Mouse (Mus musculus) kidney, adult 8-10 months (tissue): Measurements from ENCODE around the gene Wbp1.
A peak's percentile ranks its signal among the peaks of the same experiment; 100 is the strongest.

ENCODE experiments used
- DNase-seq, 2 experiments: peaks; one replicate each; pipeline ENCODE4 v3.0.0; 2022

The Wbp1 gene

DNA sequence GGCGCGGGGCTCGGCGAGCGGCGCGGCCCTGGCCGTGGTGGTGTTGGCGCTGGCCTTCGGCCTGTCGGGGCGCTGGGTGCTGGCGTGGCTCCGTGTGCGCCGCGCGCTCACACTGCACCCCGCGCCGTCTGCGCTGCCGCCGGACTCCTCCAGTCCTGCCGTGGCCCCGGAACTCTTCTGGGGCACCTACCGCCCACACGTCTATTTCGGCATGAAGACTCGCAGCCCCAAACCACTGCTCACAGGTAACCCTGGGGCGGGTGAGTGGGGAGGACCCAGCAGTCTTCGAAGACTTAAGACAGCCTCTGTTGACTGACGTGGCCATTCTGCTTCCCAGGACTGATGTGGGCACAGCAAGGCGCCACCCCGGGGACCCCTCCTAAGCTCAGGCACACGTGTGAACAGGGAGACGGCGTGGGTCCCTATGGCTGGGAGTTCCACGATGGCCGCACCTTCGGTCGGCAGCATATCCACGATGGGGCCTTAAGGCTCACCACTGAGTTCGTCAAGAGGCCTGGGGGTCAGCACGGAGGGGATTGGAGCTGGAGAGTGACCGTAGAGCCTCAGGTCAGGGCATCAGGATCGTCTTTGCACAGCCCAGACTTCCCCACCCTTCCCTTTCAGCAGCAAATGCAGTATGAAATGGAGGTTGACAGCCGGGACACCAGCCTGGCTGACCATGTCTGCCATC lies 5.5 kb downstream of the Wbp1 start:
- DNase-seq: no peak

DNA sequence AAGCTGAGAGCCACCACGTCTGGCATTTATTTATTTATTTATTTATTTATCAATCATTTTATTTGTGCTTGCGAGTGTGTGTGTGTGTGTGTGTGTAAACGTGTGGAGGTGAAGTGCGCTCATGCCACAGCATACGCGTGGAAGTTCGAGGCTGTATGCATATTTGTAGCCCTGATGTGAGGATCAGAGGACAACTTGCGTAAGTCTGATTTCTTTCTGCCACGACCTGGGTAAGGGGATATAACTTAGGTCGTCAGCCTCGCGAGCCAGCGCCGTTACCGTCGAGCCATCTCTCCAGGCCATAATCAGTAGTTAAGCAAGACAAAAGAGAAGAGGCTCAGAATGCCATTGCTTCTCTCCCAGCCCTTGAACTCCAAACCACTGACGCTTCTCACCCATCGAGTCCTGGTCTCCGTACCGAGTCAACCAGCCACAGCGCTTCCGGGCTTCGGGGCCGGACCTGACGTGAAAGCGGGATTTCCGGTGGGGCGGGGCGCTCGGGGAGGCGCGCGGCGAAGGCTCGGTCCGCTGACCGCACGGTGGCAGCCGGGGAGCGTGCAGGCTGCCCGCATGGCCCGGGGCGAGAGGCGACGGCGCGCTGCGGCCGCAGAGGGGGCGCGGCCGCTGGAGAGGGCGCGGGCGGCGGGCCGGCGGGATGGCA lies 6.2 kb downstream of the Wbp1 start, which contains the start of gene Mogs:
Gene Mogs, plus strand, starts transcription at position 486 of the 661 bp plus-strand sequence.
- peak; percentile 90 to 94 for DNase-seq

DNA sequence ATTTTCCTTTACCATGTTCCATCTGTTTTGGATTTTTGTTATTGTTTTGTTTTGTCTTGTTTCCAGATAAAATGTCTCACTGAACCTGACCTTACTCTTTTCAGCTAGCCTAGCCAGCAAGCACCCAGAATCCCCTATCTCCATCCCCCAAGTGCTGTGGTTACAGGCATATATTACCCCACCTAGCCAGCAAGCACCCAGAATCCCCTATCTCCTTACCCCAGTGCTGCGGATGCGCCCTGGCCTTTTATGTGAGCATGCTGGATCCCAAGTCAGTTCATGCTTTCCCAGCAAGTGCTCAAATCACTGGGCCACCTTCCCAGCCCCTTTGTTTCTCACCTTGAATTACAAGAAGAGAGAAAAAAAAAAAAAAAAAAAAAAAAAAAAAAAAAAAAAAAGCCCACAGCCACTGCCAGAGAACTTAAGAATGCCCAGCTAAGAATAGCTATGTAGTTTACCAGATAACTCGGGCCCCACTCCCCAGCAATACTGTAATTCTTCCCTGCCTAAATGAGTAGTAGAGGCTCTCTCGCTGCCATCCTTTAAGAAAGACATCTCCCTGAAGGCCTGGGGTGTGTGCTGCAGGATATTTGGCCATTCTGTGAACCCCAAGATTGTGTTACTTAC lies 9.7 kb downstream of the Wbp1 start:
- no peak for DNase-seq

DNA sequence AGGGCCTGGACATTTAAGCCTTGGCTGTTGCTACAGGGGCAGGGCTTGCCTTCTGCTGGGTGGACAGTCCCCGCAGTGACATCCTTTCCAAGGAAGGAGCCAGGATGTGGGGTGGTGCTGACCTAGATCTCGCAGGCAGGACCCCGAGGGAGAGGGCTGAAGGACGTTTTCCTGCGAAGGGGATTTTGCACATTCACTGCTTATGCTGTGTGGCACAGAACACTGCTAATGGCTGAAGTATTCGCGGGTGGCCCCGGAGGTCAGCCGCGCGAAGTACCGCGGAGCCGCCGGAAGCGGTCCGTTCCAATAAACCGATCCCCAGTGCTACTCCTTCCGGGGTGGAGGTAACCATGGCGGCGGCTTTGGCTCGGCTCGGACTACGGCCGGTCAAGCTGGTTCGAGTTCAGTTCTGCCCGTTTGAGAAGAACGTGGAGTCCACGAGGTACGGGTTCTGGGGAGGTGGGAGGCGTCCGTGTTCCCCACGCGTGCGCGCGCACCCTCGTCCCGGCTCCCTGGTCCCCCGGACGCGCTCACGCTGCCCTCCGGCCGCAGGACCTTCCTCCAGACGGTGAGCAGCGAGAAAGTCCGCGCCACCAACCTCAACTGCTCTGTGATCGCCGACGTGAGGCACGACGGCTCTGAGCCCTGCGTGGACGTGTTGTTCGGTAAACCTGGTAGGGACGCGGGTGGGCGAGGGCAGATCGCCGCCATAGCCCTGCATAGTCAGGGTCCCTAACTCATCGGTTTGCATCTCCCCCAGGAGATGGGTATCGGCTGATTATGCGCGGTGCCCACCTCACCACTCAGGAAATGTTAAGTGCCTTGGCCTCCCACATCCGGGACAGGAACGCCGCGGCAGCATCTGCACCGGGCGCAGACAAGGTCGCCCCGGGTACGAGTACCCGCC lies 12.3 kb downstream of the Wbp1 start, which contains the start of gene Mrpl53:
Gene Mrpl53, plus strand, starts transcription at position 279 of the 907 bp plus-strand sequence.
- peak; percentile 79 to 84 for DNase-seq

DNA sequence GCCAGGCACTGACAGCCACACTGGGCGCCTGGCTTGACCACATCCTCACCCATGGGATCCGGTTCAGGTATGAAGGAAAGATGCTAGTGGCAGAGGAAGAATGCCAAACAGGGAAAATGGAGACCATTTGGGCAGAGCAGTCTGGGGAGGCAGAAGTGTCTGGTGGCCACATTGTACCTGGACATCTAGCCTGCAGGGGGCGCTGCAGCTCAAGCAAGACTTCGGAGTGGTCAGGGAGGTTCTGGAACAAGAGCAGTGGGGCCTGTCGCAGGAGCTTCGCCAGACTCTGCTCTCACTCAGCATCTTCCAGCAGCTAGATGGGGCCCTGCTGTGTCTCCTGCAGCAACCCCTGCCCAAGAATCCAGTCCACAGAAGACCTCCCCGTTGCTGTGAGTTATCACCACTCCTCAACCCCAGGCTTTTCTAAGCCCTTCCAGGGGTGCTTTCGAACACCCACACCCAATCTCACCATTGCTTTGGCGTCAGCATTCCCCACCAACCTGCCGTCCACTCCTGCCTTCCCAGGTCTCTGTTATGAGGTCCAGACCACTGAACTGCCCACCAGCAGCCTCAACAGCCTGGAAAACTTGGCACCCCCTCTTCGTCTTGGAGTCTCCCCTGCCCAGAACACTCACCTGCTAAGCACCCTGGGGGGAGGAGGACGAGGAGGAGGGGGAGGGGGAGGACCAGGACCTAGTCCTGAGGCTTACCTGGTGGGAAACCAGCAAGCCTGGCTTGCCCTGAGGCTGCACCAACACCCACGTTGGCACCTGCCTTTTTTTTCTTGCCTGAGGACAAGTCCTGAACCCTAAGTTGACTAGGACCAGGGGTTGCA lies 13.6 kb downstream of the Wbp1 start:
- DNase-seq: peak; percentile 74 to 82

DNA sequence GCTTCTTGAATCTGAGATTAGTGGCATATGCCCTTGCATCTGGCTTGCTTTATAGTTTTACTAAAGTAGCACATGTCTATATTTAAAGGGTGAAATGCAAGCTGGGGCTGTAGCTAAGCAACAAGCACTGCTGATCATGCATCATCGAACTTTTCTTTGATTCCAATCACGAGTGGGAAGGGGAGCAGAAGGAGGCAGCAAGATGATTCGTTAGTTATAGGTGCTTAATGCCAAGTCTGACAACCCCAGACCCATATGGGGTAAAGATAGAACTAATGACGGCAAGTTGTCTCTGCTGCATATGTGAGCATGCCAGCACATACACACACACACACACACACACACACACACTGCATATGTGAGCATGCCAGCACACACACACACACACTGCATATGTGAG lies 17.2 kb downstream of the Wbp1 start:
- no peak for DNase-seq

DNA sequence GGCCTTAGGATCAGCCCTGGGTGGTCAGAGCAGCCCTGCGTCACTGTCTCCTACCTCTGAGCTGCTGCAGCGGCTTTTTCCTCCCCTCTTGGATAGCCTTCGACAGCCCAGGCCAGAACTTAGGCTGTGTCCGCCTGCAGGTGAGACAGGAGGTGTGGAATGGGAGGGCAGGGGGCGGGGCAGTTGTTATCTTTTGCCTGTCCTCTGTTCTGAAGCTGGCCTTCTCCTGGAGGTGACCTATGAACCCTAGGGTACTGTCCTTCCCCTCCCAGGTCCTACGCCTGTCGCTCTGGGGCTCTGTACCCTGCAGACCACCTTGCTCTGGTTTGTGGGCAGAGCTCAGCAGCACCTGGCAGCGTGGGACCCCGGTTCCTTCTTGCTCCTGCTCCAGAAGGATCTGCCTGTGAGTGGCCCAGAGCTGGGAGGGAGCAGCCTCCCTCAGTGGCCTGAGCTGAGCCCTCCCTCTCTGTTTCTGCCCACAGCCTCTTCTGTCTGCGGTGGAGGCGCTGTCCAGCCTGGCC lies 18.2 kb downstream of the Wbp1 start:
- no peak for DNase-seq

DNA sequence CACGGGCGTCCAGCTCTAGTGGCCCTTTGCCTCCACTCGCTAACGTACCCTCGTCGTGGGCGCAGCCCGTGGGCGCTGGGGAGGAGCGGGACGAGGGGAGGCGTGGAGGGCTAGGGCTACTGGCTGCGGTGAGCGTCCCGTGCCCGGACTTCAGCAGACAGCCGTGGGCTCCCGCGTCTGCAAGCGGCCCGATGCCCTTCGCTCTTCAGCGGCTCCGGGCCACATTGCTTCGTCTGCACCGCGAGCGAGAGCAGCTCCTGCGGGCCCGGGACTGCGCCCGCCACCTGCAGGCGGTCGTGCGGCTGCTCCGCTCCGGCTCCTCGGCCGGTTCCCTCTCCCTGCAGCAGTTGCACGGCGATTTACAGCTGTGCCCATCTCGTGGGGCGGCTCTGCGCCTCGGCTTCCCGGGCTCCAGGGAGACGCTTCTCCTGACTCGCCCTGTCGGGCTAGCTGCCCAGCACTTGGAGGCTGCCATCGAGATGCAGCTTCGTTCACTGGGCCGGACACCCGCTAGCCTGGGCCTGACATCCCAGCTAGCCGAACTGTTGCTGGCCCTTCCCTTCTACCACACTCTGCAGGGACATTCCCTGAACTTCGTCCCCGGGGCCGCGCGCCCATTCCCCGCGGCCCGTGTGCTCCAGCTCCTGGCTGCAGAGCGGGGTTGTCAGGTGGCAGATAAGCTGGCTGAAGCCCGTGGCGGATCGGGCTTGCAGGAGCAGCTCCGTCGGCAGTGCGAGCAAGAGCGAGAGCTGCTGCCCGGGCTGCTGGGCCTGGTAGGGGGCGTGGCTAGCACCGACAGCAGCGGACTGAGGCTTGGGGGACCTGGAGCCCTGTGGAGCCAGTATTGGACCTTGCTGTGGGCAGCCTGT lies 19.4 kb downstream of the Wbp1 start:
- DNase-seq: peak in 1 of 2 experiments; percentile 64

DNA sequence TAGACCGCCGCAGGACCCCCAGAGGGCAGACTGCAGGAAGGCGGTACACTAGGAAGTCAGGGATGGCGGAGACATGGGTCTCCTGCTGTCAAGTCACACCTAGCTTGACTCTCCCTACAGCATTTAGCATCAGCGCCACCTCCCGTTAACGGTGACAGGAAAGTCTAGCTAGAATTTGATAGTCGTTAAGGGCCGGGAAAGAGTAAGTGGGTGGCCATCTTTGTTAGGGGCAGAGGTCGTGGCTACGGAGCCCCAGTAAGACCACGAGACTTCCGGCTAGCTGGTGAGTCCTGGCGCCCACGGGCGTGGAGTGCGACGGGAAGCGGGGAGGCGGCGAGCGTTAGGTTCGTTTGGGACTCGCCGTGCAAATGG lies 20.1 kb downstream of the Wbp1 start, which contains the start of the genes Ccdc142 and Gm42688:
Gene Ccdc142, plus strand, starts transcription at position 286 of the 372 bp plus-strand sequence.
Gene Gm42688, plus strand, starts transcription at position 302 of the 372 bp plus-strand sequence.
- peak; percentile 94 to 95 for DNase-seq

DNA sequence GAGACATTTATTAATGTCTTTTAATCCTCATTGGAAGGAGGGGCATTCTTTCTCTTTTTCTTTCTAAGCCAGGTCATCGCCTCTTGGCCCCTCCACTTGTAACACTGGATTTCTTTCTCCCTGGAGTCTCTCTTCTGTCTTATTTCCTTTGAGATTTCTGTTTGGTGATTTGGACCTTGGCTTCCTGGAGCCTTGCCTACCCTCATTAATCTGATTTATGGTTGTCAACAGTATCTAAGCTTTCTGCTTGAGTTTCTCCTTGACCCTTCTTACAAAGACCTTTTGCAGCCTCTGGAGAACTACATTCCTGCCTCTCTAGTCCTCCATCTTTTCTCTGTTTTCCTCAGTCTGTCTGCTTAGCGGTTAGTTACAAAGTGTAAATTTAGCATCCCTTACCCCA lies 22.9 kb downstream of the Wbp1 start:
- peak; percentile 77 to 85 for DNase-seq

DNA sequence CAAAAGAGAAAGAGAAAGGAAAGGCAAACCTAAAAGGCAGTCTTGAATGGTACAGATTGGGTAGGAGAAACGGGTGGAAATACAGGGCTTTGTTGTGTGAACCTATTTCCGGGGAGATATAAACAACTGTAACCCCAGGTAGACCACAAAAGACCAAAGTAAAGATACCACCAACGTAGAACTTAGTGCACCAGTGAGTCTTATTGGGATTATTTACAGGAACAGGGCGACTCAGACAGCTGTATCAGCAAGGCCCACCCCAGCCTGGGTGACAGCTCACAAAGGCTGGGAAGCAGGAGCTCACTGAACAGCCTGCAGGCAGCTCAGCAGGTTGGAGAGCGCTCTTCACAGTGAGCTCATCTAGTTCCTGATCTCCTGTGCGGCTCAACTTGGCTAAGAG lies 25.4 kb downstream of the Wbp1 start:
- DNase-seq: no peak

DNA sequence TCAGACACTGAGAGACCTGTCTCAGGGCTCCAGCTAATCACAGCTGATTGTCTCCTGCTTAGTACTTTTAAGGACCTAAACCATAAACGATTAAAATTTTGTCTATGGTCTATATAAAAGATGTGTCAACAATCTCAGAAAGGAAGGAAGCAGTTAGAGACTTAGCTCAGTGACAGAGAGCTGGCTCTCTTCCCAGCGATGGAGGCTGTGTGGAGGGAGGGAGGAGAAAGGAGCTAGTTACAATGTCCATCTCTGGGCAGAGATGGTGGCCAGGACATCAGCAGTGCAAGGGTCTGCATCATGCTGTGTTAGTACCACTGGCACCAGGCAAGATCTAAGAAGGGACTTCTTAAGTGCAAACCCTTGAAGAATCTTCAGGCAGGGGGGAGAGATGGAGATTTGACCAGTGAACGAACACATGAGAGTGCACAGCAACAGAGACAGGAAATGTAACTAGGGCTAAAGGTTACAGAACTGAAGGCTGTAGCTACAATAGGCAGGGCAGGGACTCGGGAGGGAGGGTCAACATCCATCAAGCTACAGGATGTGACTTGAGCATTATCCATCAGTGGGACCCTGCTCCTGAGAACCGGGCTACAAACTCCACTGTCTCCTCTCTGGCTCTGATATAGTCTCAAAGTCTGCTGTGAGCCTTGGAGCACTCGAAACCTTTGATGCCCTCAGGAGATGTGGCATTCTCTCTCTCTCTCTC lies 28.8 kb downstream of the Wbp1 start:
- no peak for DNase-seq

DNA sequence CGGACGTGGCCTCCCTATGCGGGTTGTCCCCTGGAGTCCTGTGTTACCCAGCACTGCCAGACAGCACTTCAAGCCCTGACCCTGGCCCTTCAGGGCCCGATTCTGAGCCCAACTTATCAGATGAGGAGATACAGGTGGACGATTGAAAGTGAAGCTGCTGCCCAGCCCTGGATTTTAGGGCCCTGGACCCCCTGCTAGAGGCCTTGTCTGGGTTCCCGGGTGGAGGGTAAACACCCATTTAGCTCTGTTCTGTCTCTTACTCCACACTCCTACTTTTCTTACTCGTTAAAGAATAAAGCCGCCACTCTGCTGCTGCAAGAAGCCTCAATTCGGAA lies 33.5 kb downstream of the Wbp1 start:
- no peak for DNase-seq

DNA sequence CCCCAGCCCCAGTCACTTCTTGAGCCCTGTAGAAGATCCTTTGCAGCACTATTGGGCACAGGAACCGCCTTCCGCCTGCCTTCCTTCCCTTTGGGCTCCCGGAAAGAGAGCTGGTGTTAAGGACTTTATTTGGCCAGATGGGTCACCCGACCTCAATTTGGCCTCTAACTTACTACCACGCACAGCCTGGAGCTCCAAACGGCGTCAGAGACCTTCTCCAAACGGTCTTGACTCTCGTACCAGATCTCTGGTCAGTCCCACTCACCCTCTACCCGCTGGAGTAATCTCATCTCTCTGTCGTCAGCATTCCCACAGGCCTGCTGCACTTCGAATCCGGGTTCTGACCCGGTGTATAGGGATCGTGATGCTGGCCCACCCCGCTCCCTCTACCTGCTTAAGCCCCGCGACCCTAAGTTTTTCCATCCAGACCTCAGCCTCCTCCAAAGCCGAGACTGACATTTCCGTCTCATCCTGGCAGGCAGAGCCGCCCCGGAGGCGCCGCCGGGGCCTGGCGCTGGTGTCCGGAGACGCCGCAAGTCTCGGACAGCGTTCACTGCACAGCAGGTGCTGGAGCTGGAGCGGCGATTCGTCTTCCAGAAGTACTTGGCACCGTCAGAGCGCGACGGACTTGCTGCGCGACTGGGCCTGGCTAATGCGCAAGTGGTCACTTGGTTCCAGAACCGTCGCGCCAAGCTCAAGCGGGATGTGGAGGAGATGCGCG lies 34.0 kb downstream of the Wbp1 start:
- peak in 1 of 2 experiments; percentile 34 for DNase-seq

DNA sequence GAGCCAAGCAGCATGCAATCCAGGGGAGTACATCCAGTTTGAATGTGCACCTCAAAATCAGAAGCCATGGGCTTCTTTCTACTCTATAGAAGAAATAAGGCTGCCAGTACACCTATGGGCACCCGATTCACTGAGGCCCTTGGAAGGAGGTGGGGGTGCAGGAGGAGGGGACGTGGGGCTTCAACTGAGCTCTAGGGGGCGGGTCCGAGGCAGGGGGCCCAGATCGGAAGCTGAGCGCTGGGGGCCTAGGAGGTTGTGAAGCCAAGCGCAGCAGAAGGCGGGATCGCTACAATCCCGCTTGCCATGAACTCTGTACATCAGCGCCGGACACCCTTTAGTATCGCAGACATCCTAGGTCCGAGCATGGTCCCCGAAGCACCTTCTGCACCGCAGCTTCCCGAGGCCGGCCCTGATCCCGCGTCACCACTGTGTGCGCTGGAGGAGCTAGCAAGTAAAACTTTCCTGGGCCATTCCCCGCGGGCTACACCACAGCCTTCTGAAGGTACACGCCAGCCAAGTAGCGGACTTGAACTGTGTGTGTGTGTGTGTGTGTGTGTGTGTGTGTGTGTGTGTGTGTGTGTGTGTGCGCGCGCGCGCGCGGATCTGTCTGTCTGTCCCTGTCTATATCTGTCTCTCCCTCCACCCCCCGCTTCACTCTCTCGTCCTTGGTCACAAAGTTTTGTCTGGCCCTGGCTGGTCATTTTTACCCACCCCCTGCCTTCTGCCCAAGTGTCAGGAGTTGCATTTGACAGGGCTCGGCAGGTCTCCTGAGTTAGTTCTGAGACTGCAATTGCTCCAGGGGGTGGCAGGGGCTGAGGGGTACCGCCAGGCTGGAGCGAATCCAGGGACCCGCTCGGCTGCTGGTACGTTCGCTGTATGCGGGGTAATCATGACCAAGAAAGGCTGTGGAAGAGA lies 35.0 kb downstream of the Wbp1 start, which contains the start of gene Lbx2:
Gene Lbx2, plus strand, starts transcription at position 247 of the 915 bp plus-strand sequence.
- DNase-seq: no peak

DNA sequence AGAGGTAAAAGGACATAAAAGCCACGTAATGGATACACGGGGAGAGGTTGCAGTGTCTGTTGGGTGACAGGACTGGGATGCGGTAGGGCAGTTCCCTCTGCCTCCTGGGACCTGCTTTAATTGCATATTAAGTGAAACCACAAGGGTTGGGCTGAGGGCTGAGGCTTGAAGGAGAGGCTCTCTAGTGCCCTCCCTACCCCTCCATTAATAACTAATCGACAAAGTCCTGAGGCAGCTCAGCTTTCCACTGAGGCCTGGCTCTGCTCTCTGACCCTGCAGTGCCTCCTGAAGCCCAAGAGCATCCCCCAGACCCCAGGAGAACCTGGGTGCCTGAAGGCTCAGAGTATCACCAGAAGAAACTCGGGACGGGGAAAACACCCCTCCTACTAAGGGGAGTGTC lies 36.9 kb downstream of the Wbp1 start:
- DNase-seq: no peak

DNA sequence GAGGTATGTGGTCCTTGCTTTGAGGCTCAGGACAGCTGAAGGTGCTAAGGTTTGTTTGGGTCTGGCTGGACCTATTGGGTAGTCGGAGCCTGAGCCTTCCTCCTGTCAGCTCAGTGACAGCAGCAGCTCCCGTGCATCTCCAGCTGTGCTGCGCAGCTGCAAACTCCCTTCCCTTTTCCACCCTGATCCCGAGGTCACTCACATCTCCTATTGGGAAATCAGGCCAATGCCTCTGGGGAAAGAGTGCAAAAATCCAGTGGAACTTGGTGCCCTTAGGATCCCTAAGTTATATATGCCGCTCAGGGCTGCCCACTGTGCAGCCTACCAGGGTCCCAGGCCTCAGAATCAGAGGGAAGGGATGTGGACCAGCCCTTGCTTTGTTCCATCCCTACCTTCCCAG lies 37.9 kb downstream of the Wbp1 start:
- DNase-seq: no peak

DNA sequence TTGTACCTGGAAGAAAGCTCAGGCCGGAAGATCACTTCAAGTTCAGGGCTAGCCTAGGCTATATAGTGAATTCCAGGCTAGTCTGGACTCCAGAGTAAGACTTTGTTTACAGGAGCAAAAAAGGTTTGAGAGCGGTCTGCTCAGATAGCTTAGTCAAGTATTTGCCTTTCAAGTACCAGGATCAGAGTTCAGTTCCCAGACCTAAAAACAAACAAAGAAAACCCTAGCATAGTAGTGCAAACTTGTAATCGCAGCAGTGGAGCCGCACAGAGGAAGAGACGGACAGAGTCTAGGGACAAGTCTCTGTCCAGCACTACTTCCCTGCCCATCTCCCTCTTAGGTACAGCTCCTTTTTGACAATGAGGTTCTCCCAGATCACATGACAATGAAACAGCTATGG lies 41.1 kb downstream of the Wbp1 start:
- DNase-seq: no peak
